Mouse (Mus musculus) lung, postnatal 0 days (tissue): ENCODE measurements at regions not wholly inside any gene's neighbourhood (a gene's known extent, or its start where the extent isn't known, plus 50 kb on each side); places are given as distances from the start of the nearest gene placed in this dataset.
A peak's percentile ranks its signal among the peaks of the same experiment; 100 is the strongest.

ENCODE experiments used
- ATAC-seq: fragments of 200-750 bp; cut with Nextera tagmentation; 2 replicates; pipeline ENCODE4 v1.8.0; 2017; ENCODE audit warnings: moderate library complexity
- DNase-seq: peaks from one replicate; pipeline ENCODE4 v3.0.0-alpha.2; 2016; ENCODE audit warnings: low spot score
- H3K27ac ChIP-seq: fragments of 300-500 bp; sonication (generic); 2 replicates; pipeline ENCODE4 v1.5.1; 2014; ENCODE audit warnings: antibody characterized with exemption, mild to moderate bottlenecking, low read length, mixed read lengths
- H3K27me3 ChIP-seq: fragments of 300-500 bp; sonication (generic); replicated peaks from 2 replicates; pipeline ENCODE4 v1.6.1; 2014; ENCODE audit warnings: low read length, mixed read lengths; ENCODE audit not compliant: insufficient read depth
- H3K36me3 ChIP-seq: fragments of 300-500 bp; sonication (generic); 2 replicates; pipeline ENCODE4 v1.6.1; 2014; ENCODE audit warnings: low read length, mixed read lengths; ENCODE audit not compliant: insufficient read depth
- H3K4me1 ChIP-seq: fragments of 300-500 bp; sonication (generic); 2 replicates; pipeline ENCODE4 v1.6.1; 2014; ENCODE audit warnings: antibody characterized with exemption, low read depth, low read length, mixed read lengths; ENCODE audit not compliant: insufficient read depth
- H3K4me2 ChIP-seq: fragments of 300-500 bp; sonication (generic); replicated peaks from 2 replicates; pipeline ENCODE4 v1.6.1; 2014; ENCODE audit warnings: low read depth, mild to moderate bottlenecking, low read length, moderate library complexity, mixed read lengths
- H3K4me3 ChIP-seq: fragments of 300-500 bp; sonication (generic); 2 replicates; pipeline ENCODE4 v1.5.1; 2014; ENCODE audit warnings: low read depth, low read length
- H3K9ac ChIP-seq: fragments of 300-500 bp; sonication (generic); replicated peaks from 2 replicates; pipeline ENCODE4 v1.6.1; 2014; ENCODE audit warnings: low read depth, mild to moderate bottlenecking
- H3K9me3 ChIP-seq: fragments of 300-500 bp; sonication (generic); 2 replicates; pipeline ENCODE4 v1.6.1; 2016; ENCODE audit warnings: low read length, mixed read lengths
- CTCF ChIP-seq: IDR thresholded peaks from 2 replicates; pipeline ENCODE4 v1.5.1; 2016; ENCODE audit warnings: antibody characterized with exemption, mild to moderate bottlenecking
- EP300 ChIP-seq: IDR thresholded peaks from 2 replicates; pipeline ENCODE4 v1.6.1; 2016; ENCODE audit warnings: antibody characterized with exemption, mild to moderate bottlenecking, control low read depth
- WGBS: fragments of 180-500 bp; shearing (Covaris S2); extraction: QIAGEN DNeasy Blood & Tissue Kit; methylation state at CpG from one replicate; pipeline ENCODE4 v1.1.7; 2014; 5-methylcytosine and 5-hydroxymethylcytosine counted together

DNA sequence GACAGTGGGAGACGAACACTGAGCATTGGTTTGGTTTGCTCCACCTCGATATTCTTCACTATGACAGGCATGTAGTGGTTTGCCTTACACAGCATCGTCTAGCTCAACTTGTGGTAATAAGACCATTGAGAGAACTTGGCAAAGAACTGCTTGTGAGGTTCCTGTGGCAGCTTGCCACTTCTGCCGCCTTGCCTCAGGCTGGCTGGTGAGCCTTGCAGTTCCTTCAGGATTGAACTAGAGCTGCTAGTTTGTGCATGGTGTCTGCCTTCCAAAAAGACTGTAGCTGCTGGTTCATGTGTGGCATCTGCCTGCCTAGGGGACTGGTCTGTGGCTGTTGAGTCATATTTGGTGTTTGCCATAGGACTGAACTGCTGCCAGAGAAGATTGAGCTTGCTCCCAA lies 110.8 kb downstream of the Plxna1 start:
- TF ChIP-seq EP300 (no peak), CTCF (no peak)
- H3K27me3 ChIP-seq, result no peaks in the 10 kb centered on the region
- no peak overlapping the region for H3K9ac ChIP-seq

DNA sequence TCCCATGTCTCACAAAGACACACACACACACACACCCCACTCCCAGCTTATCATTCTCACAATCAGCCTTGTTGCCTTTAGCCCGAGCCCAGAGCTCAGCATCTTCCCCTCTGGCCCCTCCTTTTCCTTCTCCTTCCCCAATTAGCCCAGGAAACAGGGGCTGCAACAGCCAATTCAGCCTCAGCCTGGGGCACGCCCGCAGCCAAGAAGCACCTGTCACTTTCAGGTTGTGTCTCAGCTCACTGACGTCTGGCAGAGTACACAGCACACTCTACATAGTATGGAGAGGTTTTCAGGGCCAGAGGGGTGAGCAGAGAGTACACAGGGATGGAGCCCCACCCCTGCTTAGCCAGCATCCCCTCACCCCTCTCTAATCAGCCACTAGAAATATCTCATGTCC lies 106.4 kb downstream of the Plxna1 start:
- H3K4me3 ChIP-seq, result no peak overlapping the region
- DNase-seq (no peak), ATAC-seq (no peak)
- no peaks in the 10 kb centered on the region for H3K27me3 ChIP-seq
- H3K9ac ChIP-seq, result no peak overlapping the region
- no peak overlapping the region for H3K27ac ChIP-seq
- TF ChIP-seq CTCF (no peak), EP300 (no peak)
- no peaks in the 10 kb centered on the region for H3K36me3 ChIP-seq
- WGBS, result 31% methylated on average over 4 of the region's 4 CpGs
- no peaks in the 10 kb centered on the region for H3K4me1 ChIP-seq
- no peaks in the 10 kb centered on the region for H3K9me3 ChIP-seq
- H3K4me2 ChIP-seq, result no peak overlapping the region

More for the DNA sequence above, 110.8 kb downstream of the Plxna1 start:
- no peak for DNase-seq
- no peaks in the 10 kb centered on the region for H3K4me1 ChIP-seq
- WGBS, result 68% methylated on average over 4 of the region's 4 CpGs
- H3K27ac ChIP-seq, result no peak overlapping the region
- H3K36me3 ChIP-seq, result no peaks in the 10 kb centered on the region
- no peak overlapping the region for H3K4me3 ChIP-seq
- no peak for ATAC-seq
- no peak overlapping the region for H3K4me2 ChIP-seq
- no peaks in the 10 kb centered on the region for H3K9me3 ChIP-seq

DNA sequence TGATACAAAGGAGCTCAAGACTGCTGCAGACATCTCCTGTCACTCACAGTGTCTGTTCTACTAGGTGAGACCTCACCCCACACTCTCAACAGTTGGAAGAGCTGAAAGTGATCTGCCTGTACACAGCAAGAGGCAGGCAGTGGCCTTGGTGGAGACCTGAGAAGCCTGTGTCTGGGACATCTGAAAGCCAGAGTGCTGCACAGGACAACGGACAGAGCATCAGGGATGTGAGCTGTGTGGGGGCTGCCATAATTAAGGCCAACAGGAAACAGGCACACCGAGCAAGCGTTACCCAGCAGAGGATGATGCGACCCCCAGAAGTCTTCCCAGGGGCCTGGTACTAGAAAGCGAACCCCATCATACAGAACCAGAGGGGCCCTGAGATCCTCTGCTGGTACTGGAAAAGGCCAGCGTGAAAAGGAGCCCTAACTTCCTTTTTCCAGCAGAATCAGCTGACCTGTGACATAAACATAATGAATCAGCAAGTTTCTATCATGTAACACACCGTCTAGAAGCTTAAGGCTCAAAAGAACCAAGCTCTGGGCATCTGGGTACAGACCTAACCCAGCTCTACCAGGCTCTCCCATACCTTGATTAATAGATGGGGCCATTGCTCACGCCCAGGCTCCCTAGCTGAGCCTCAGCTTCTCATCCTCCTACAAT lies 105.7 kb downstream of the Plxna1 start:
- no peaks in the 10 kb centered on the region for H3K36me3 ChIP-seq
- ATAC-seq, result no peak
- 63% methylated on average over 8 of the region's 8 CpGs for WGBS
- H3K4me3 ChIP-seq, result no peak overlapping the region
- no peaks in the 10 kb centered on the region for H3K4me1 ChIP-seq
- TF ChIP-seq EP300 (no peak), CTCF (no peak)
- H3K9ac ChIP-seq, result no peak overlapping the region
- H3K27me3 ChIP-seq, result no peaks in the 10 kb centered on the region
- H3K4me2 ChIP-seq, result no peak overlapping the region
- H3K9me3 ChIP-seq, result no peaks in the 10 kb centered on the region
- H3K27ac ChIP-seq, result no peak overlapping the region
- peak; percentile 20 for DNase-seq

DNA sequence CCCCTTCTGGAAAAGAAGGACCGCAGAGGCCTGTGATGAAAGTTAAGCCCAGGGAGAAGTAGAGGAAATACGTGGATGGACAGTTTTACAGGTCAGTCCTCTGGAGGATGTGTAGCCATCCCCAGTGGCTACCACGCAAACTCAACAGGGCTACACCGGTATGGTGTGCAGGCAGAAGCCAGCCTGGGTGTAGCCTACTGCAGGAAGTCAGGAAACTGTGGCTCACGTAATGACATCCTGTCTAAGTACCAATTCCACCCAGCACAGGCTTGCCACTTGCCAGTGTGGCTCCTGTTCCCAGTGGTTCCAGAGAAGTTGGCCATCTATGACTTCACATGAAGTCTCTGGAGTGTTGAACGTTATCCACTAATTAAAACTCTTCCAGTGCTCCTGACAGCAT lies 105.0 kb downstream of the Plxna1 start:
- Histone ChIP-seq H3K27me3 (no peaks in the 10 kb centered on the region), H3K4me3 (no peak overlapping the region), H3K9ac (no peak overlapping the region), H3K9me3 (no peaks in the 10 kb centered on the region), H3K4me2 (no peak overlapping the region), H3K36me3 (no peaks in the 10 kb centered on the region), H3K4me1 (no peaks in the 10 kb centered on the region), H3K27ac (no peak overlapping the region)
- DNase-seq (no peak), ATAC-seq (peak; percentile 55; the same call in 1 of the 2 replicates)
- WGBS, result 71% methylated on average over 6 of the region's 6 CpGs
- TF ChIP-seq CTCF (no peak), EP300 (no peak)

DNA sequence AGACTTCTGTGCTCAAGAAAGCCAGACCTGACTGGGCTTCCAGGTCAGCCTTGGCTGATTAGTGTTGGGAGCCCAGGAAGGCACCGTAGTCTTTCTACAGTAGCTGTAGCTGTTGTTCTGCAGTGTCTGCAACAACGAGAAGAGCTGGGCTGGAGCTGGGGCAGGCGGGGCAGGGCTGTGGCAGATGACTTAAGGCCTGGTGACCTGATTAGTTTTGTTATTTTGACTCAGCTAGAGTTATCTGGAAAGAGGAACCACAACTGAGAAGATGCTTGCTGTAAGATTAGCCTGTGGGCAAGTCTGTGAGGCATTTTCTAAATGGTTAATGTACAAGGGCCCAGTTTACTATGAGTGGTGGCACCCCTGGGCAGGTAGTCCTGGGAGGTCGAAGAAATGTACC lies 104.3 kb downstream of the Plxna1 start:
- ATAC-seq, result no peak
- Histone ChIP-seq H3K4me1 (no peaks in the 10 kb centered on the region), H3K4me2 (no peak overlapping the region), H3K27me3 (no peaks in the 10 kb centered on the region), H3K4me3 (no peak overlapping the region), H3K9me3 (no peaks in the 10 kb centered on the region), H3K9ac (no peak overlapping the region), H3K36me3 (no peaks in the 10 kb centered on the region), H3K27ac (no peak overlapping the region)
- 78% methylated on average over 4 of the region's 4 CpGs for WGBS
- peak; percentile 14 for DNase-seq
- TF ChIP-seq EP300, result no peak

DNA sequence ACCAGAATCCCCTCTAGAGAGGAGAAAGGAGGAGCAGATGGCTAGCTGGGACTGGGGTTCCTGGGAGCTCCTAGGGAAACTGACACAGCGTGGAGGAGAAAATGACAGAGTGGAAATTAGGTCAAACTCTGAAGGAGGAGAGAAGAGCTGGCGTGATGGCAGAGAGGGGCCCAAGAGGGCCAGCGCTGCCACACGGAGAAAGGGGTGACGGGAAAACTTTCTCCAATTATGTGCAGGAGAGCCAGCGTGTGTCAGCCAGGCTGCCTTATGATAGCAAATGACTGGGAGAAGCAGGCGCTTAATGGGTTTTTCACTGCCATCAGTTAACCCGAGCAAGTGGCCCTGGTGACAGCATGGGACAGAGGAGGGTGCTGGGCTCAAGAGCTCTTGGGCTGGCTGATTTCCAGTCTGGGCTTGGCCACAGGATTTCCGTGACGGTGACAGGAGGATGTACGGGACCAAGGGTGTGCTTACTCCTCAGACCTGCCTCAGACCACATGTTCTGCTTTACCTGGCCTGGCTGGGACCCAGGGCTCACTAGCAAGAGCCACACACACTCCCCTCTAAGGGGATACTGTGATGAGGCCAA lies 102.9 kb downstream of the Plxna1 start:
- TF ChIP-seq CTCF (no peak), EP300 (no peak)
- Histone ChIP-seq H3K4me2 (no peak overlapping the region), H3K9me3 (no peaks in the 10 kb centered on the region), H3K4me3 (no peak overlapping the region), H3K36me3 (no peaks in the 10 kb centered on the region), H3K9ac (no peak overlapping the region), H3K27ac (no peak overlapping the region), H3K4me1 (no peaks in the 10 kb centered on the region), H3K27me3 (no peaks in the 10 kb centered on the region)
- WGBS, result 56% methylated on average over 11 of the region's 11 CpGs
- DNase-seq (no peak), ATAC-seq (no peak)
